Mouse (Mus musculus) intestine, postnatal 0 days (tissue): ENCODE measurements around the gene Phlpp1. TPM values are rescaled to one million over a fixed set of nuclear protein-coding genes. Genes with fewer than 3 reads are reported as not detected.

Experiments used
- ATAC-seq: fragments of 200-750 bp; cut with Nextera tagmentation; 2 replicates; pipeline ENCODE4 v1.8.0; 2017; ENCODE audit warnings: mild to moderate bottlenecking, moderate TSS enrichment, moderate library complexity
- H3K27ac ChIP-seq: fragments of 300-500 bp; sonication (generic); 2 replicates; pipeline ENCODE4 v1.5.1; 2014; ENCODE audit warnings: mild to moderate bottlenecking, low read depth, low read length, moderate library complexity
- H3K27me3 ChIP-seq: fragments of 300-500 bp; sonication (generic); replicated peaks from 2 replicates; pipeline ENCODE4 v1.6.1; 2014; ENCODE audit warnings: low read length, mixed read lengths; ENCODE audit not compliant: control insufficient read depth, insufficient read depth
- H3K36me3 ChIP-seq: fragments of 300-500 bp; sonication (generic); 2 replicates; pipeline ENCODE4 v1.6.1; 2014; ENCODE audit warnings: mild to moderate bottlenecking, moderate library complexity; ENCODE audit not compliant: control insufficient read depth, insufficient read depth
- H3K4me1 ChIP-seq: fragments of 300-500 bp; sonication (generic); replicated peaks from 2 replicates; pipeline ENCODE4 v1.6.1; 2014; ENCODE audit warnings: antibody characterized with exemption, low read length, mixed read lengths; ENCODE audit not compliant: control insufficient read depth, insufficient read depth
- H3K4me2 ChIP-seq: fragments of 300-500 bp; sonication (generic); replicated peaks from 2 replicates; pipeline ENCODE4 v1.6.1; 2014; ENCODE audit warnings: low read depth, mild to moderate bottlenecking, moderate library complexity
- H3K4me3 ChIP-seq: fragments of 300-500 bp; sonication (generic); 2 replicates; pipeline ENCODE4 v1.5.1; 2014; ENCODE audit warnings: low read depth, low read length
- H3K9ac ChIP-seq: fragments of 300-500 bp; sonication (generic); 2 replicates; pipeline ENCODE4 v1.6.1; 2014; ENCODE audit warnings: mild to moderate bottlenecking, low read depth, low read length
- H3K9me3 ChIP-seq: fragments of 300-500 bp; sonication (generic); 2 replicates; pipeline ENCODE4 v1.6.1; 2016; ENCODE audit warnings: mixed run types; ENCODE audit not compliant: control insufficient read depth
- CTCF ChIP-seq: sonication (generic); IDR thresholded peaks from 2 replicates; pipeline ENCODE4 v1.5.1; 2016; ENCODE audit warnings: low read depth, mild to moderate bottlenecking, control low read depth, antibody characterized with exemption, moderate library complexity
- WGBS: fragments of 180-500 bp; shearing (Covaris S2); extraction: QIAGEN DNeasy Blood & Tissue Kit; methylation state at CpG from one replicate; pipeline ENCODE4 v1.1.7; 2014; 5-methylcytosine and 5-hydroxymethylcytosine counted together
- polyA plus RNA-seq: library from polyadenylated mRNA; unstranded; fragments of >200 nt; fragmentation: Nextera tagmentation; extraction: Ambion mirVana; gene quantifications from 2 replicates; pipeline ENCODE4 v1.2.1, GENCODE M21; 2015

Gene Phlpp1
- polyA plus RNA-seq, 1 experiment from 2014 or later, result 1.6 TPM

- no peaks in the 10 kb centered on the region for H3K36me3 ChIP-seq
- no peaks in the 10 kb centered on the region for H3K9me3 ChIP-seq
- ATAC-seq, result no peak
- H3K27me3 ChIP-seq, result no peaks in the 10 kb centered on the region
- no peak overlapping the region for H3K4me3 ChIP-seq
- no peak overlapping the region for H3K9ac ChIP-seq
- no peak for TF ChIP-seq CTCF
- H3K27ac ChIP-seq, result no peak overlapping the region
- H3K4me1 ChIP-seq, result no peaks in the 10 kb centered on the region
- no peak overlapping the region for H3K4me2 ChIP-seq
These were observed 18.8 kb upstream of the Phlpp1 start for GRCm38 (mm10) chr1:106152742-106153141.

GRCm38 (mm10) chr1:106154590-106154989 is 17.0 kb upstream of the Phlpp1 start:
- no peak for TF ChIP-seq CTCF
- Histone ChIP-seq H3K4me2 (no peak overlapping the region), H3K4me1 (no peaks in the 10 kb centered on the region), H3K36me3 (no peaks in the 10 kb centered on the region), H3K27ac (no peak overlapping the region), H3K27me3 (no peaks in the 10 kb centered on the region), H3K9me3 (no peaks in the 10 kb centered on the region), H3K4me3 (no peak overlapping the region), H3K9ac (no peak overlapping the region)
- WGBS, result 84% methylated on average over 7 of the region's 7 CpGs
- no peak for ATAC-seq

- no peak for TF ChIP-seq CTCF
- no peaks in the 10 kb centered on the region for H3K27me3 ChIP-seq
- H3K9me3 ChIP-seq, result no peaks in the 10 kb centered on the region
- no peak overlapping the region for H3K9ac ChIP-seq
- H3K27ac ChIP-seq, result no peak overlapping the region
- no peak overlapping the region for H3K4me3 ChIP-seq
- H3K36me3 ChIP-seq, result no peaks in the 10 kb centered on the region
- no peak overlapping the region for H3K4me2 ChIP-seq
- ATAC-seq, result no peak
- WGBS, result 72% methylated on average over 10 of the region's 10 CpGs
- H3K4me1 ChIP-seq, result no peaks in the 10 kb centered on the region
These were observed 16.4 kb upstream of the Phlpp1 start for GRCm38 (mm10) chr1:106155087-106155567.

GRCm38 (mm10) chr1:106155702-106156101 is 15.8 kb upstream of the Phlpp1 start:
- H3K27ac ChIP-seq, result no peak overlapping the region
- H3K4me2 ChIP-seq, result no peak overlapping the region
- no peak overlapping the region for H3K4me3 ChIP-seq
- no peak for ATAC-seq
- H3K36me3 ChIP-seq, result no peaks in the 10 kb centered on the region
- no peaks in the 10 kb centered on the region for H3K4me1 ChIP-seq
- no peaks in the 10 kb centered on the region for H3K27me3 ChIP-seq
- 79% methylated on average over 6 of the region's 6 CpGs for WGBS
- no peaks in the 10 kb centered on the region for H3K9me3 ChIP-seq
- no peak for TF ChIP-seq CTCF
- no peak overlapping the region for H3K9ac ChIP-seq

- WGBS, result 46% methylated on average over 4 of the region's 4 CpGs
- no peak for ATAC-seq
- TF ChIP-seq CTCF, result no peak
These were observed 13.5 kb upstream of the Phlpp1 start for GRCm38 (mm10) chr1:106157961-106158515.

GRCm38 (mm10) chr1:106159667-106160066 is 11.9 kb upstream of the Phlpp1 start:
- no peaks in the 10 kb centered on the region; the same call in 1 of the 2 replicates for H3K36me3 ChIP-seq
- H3K27me3 ChIP-seq, result no peaks in the 10 kb centered on the region
- WGBS, result 95% methylated on average over 5 of the region's 5 CpGs
- no peak overlapping the region for H3K9ac ChIP-seq
- no peaks in the 10 kb centered on the region for H3K9me3 ChIP-seq
- no peaks in the 10 kb centered on the region for H3K4me1 ChIP-seq
- H3K4me2 ChIP-seq, result no peak overlapping the region
- TF ChIP-seq CTCF, result no peak
- ATAC-seq, result no peak
- H3K4me3 ChIP-seq, result no peak overlapping the region
- H3K27ac ChIP-seq, result no peak overlapping the region

More at GRCm38 (mm10) chr1:106157961-106158515, 13.5 kb upstream of the Phlpp1 start:
- Histone ChIP-seq H3K9me3 (no peaks in the 10 kb centered on the region), H3K27me3 (no peaks in the 10 kb centered on the region), H3K4me2 (no peak overlapping the region), H3K4me1 (no peaks in the 10 kb centered on the region), H3K4me3 (no peak overlapping the region), H3K27ac (no peak overlapping the region), H3K36me3 (no peaks in the 10 kb centered on the region), H3K9ac (no peak overlapping the region)
